Mouse (Mus musculus): Measurements from ENCODE around the gene Ugt1a2. TPM values are rescaled to one million over a fixed set of nuclear protein-coding genes. Genes with fewer than 3 reads are reported as not detected.
A peak's percentile ranks its signal among the peaks of the same experiment; 100 is the strongest.
"Not testable (repeated sequence)": the region's sequence is repeated elsewhere in the genome, so short reads cannot be mapped to it uniquely, and the experiment has no call there.

Gene Ugt1a2
- total and polyA plus RNA-seq, 2 experiments: 0.57 to 10.4 TPM

DNA sequence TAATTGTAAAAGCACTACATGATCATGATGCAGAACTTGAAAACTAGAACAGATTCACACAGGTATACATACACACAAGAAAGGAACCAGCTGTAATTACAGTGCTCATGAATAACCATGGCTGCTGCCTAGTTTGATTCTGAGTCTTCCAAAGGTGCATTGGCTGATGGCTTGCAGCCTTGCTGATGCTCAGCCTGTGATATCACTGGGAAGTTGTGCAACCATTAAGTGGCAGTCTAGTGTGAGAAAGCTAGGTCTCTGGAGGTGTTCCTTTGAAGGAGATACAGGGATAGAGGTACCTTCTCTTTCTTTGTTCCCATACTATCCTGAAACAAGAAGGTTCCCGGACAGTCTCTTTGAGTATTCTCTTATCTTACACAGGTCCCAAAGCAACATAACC lies 18.7 kb downstream of the Ugt1a2 start:
- peaks cover 8% of the 10 kb centered on the region for H3K79me2 ChIP-seq (ENCODE audit: control insufficient read depth, insufficient read depth, low read length)
- H3K9ac ChIP-seq (ENCODE audit: low read depth, low read length): no peak overlapping the region
- peak; percentile 70 for DNase-seq (ENCODE audit: extremely low read depth, low read depth, low spot score)
- H3K4me3 ChIP-seq (ENCODE audit: insufficient read depth, low read depth, low read length): no peak overlapping the region
- peaks cover 27% of the 10 kb centered on the region for H3K36me3 ChIP-seq (ENCODE audit: control insufficient read depth, insufficient read depth, low read length)
- TF ChIP-seq CTCF (IDR thresholded peaks at IDR 0.05; ENCODE audit: low read depth, low read length) (no peak), POLR2A (IDR thresholded peaks at IDR 0.05; ENCODE audit: extremely low read depth, insufficient read depth, low read length) (no peak)
- H3K27me3 ChIP-seq (ENCODE audit: control insufficient read depth, insufficient read depth, low read length): no peaks in the 10 kb centered on the region
- no peak overlapping the region for H3K27ac ChIP-seq (replicated peaks; ENCODE audit: insufficient read depth, low read depth, low read length)
- WGBS: 16% methylated on average over 1 of the region's 1 CpGs
- H3K4me1 ChIP-seq (ENCODE audit: control insufficient read depth, insufficient read depth, low read length): peaks cover 8% of the 10 kb centered on the region

DNA sequence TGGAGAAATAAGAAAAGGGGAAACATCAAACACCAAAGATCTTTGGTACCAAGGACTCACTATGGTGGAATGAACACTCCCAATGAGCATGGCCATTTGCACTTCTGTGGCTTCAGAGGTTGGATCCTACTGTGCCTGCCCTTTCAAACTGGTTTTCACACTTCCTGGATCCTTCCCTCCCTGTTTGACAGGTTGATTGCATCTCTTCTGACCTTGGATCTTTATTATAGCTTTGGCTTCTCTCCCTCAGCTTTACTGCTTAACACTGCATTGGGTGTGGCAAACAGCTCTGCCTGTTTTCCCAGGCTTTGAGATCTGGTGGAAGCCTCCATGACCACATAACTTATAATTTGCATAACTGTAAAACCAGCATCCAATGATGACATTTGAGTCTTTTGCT lies 19.9 kb downstream of the Ugt1a2 start:
- no peak for TF ChIP-seq CTCF (IDR thresholded peaks at IDR 0.05; ENCODE audit: low read depth, low read length)
- no peak for TF ChIP-seq POLR2A (IDR thresholded peaks at IDR 0.05; ENCODE audit: extremely low read depth, insufficient read depth, low read length)
- H3K4me3 ChIP-seq (ENCODE audit: insufficient read depth, low read depth, low read length): no peak overlapping the region
- no peak overlapping the region for H3K9ac ChIP-seq (ENCODE audit: low read depth, low read length)
- DNase-seq (ENCODE audit: extremely low read depth, low read depth, low spot score): peak; percentile 53
- peaks cover 22% of the 10 kb centered on the region for H3K36me3 ChIP-seq (ENCODE audit: control insufficient read depth, insufficient read depth, low read length)
- no peaks in the 10 kb centered on the region for H3K27me3 ChIP-seq (ENCODE audit: control insufficient read depth, insufficient read depth, low read length)
- peaks cover 2% of the 10 kb centered on the region; the same call in 1 of the 2 replicates for H3K4me1 ChIP-seq (ENCODE audit: control insufficient read depth, insufficient read depth, low read length)
- H3K79me2 ChIP-seq (ENCODE audit: control insufficient read depth, insufficient read depth, low read length): no peaks in the 10 kb centered on the region
- no peak overlapping the region for H3K27ac ChIP-seq (replicated peaks; ENCODE audit: insufficient read depth, low read depth, low read length)

DNA sequence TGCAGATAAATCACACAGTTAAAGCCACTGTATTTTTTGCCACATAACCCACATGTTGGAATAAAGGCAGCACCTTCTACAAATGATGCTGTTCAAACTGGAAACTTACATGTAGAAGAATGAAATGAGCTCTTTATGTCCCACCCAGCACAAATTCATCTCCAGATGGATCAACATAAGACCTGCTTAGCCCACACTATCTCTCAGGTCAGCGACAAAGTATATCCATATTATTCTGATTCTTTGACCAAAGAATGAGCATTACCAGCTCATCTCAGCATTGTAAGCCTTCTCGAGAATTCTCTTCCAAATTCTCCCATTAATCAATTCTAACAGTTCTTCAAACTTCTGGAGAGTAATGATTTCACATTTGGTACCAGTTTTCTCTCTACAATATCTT lies 21.8 kb downstream of the Ugt1a2 start:
- TF ChIP-seq POLR2A (IDR thresholded peaks at IDR 0.05; ENCODE audit: extremely low read depth, insufficient read depth, low read length) (no peak), CTCF (IDR thresholded peaks at IDR 0.05; ENCODE audit: low read depth, low read length) (no peak)
- WGBS: 52% methylated on average over 2 of the region's 2 CpGs
- H3K79me2 ChIP-seq (ENCODE audit: control insufficient read depth, insufficient read depth, low read length): no peaks in the 10 kb centered on the region
- no peaks in the 10 kb centered on the region for H3K27me3 ChIP-seq (ENCODE audit: control insufficient read depth, insufficient read depth, low read length)
- no peak overlapping the region for H3K27ac ChIP-seq (replicated peaks; ENCODE audit: insufficient read depth, low read depth, low read length)
- no peak overlapping the region for H3K9ac ChIP-seq (ENCODE audit: low read depth, low read length)
- peaks cover 2% of the 10 kb centered on the region; the same call in 1 of the 2 replicates for H3K4me1 ChIP-seq (ENCODE audit: control insufficient read depth, insufficient read depth, low read length)
- DNase-seq (ENCODE audit: extremely low read depth, low read depth, low spot score): no peak
- no peak overlapping the region for H3K4me3 ChIP-seq (ENCODE audit: insufficient read depth, low read depth, low read length)
- H3K36me3 ChIP-seq (ENCODE audit: control insufficient read depth, insufficient read depth, low read length): peaks cover 5% of the 10 kb centered on the region

DNA sequence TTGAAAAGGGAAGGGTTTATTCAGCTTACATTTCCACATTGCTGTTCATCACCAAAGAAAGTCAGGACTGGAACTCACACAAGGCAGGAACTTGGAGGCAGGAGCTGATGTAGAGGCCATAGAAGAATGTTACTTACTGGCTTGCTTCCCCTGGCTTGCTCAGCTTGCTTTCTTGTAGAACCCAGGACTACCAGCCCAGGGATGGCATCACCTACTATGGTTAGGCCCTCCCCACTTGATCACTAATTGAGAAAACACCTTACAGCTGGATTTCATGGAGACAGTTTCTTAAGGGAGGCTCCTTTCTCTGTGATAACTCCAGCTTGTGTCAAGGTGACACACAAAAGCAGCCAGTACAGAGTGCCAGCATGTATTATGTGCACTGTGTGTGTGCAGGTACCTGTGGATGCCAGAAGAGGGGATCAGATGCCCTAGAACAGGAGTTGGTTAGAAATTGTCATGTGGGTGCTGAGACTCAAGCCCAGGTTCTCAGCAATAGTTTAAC lies 22.7 kb downstream of the Ugt1a2 start:
- not testable (repeated sequence) for H3K4me1 ChIP-seq (ENCODE audit: control insufficient read depth, insufficient read depth, low read length); H3K27me3 ChIP-seq (ENCODE audit: control insufficient read depth, insufficient read depth, low read length); H3K27ac ChIP-seq (replicated peaks; ENCODE audit: insufficient read depth, low read depth, low read length); H3K36me3 ChIP-seq (ENCODE audit: control insufficient read depth, insufficient read depth, low read length); H3K79me2 ChIP-seq (ENCODE audit: control insufficient read depth, insufficient read depth, low read length); H3K9ac ChIP-seq (ENCODE audit: low read depth, low read length); DNase-seq (ENCODE audit: extremely low read depth, low read depth, low spot score); H3K4me3 ChIP-seq (ENCODE audit: insufficient read depth, low read depth, low read length)

DNA sequence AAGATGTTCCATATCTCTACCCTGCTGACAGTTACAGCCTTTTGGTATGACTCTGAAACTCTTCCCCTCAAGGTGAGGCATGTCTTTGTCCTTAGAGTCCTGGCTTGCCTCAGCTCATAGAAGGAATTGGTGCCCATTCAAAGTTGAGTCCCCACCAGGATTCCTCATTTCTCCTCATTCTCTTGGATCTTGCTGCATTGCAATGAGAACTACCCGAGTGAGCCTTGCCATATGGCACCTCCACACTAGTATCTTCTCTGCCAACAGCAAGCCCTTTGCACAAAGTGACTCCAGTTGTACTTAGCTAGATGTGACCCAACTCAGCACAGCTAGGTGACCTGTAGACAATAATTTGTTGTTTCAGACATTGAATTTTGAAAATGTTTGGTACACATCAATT lies 23.2 kb downstream of the Ugt1a2 start:
- H3K4me1 ChIP-seq (ENCODE audit: control insufficient read depth, insufficient read depth, low read length): peaks cover 2% of the 10 kb centered on the region; the same call in 1 of the 2 replicates
- peak; percentile 72 for DNase-seq (ENCODE audit: extremely low read depth, low read depth, low spot score)
- no peaks in the 10 kb centered on the region for H3K27me3 ChIP-seq (ENCODE audit: control insufficient read depth, insufficient read depth, low read length)
- no peak for TF ChIP-seq POLR2A (IDR thresholded peaks at IDR 0.05; ENCODE audit: extremely low read depth, insufficient read depth, low read length)
- no peak for TF ChIP-seq CTCF (IDR thresholded peaks at IDR 0.05; ENCODE audit: low read depth, low read length)
- H3K27ac ChIP-seq (replicated peaks; ENCODE audit: insufficient read depth, low read depth, low read length): no peak overlapping the region
- H3K9ac ChIP-seq (ENCODE audit: low read depth, low read length): no peak overlapping the region
- no peaks in the 10 kb centered on the region for H3K36me3 ChIP-seq (ENCODE audit: control insufficient read depth, insufficient read depth, low read length)
- no peak overlapping the region for H3K4me3 ChIP-seq (ENCODE audit: insufficient read depth, low read depth, low read length)
- H3K79me2 ChIP-seq (ENCODE audit: control insufficient read depth, insufficient read depth, low read length): no peaks in the 10 kb centered on the region
- WGBS: 45% methylated on average over 1 of the region's 1 CpGs

DNA sequence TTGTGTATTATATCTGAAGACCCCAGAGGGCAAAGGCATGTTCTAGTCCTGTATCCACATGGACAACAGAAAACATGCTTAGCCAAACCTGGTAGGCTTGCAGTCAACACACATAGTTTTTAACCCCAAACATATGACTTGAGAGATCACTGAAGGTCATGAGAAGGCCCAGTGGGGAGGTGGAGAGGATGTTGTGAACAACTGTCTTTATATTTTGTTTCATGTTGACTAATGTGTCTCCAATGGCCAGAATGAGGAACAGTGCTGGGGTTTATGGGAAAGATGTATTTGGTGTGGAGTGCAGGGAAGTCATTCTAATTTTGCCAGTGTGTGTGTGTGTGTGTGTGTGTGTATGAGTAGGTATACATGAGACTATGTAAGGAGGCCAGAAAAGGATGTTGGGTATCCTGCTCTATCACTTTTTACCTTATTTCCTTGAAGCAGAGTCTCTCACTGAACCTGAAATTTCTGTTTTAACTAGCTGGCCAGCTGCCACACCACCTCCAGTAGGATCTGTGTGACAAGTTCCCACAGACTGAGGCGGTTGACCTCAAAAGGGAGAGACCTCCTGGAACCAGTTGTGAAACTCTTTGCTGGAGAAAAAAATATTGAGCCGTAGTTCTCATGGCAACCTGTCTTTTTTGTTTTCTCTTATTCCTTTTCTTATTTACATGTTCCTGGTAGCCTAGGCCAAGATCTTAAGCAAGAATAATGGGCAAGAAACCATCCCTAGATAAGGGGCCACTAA lies 23.8 kb downstream of the Ugt1a2 start:
- WGBS: 19% methylated on average over 2 of the region's 2 CpGs
- Histone ChIP-seq H3K9ac (ENCODE audit: low read depth, low read length) (no peak overlapping the region), H3K79me2 (ENCODE audit: control insufficient read depth, insufficient read depth, low read length) (no peaks in the 10 kb centered on the region), H3K36me3 (ENCODE audit: control insufficient read depth, insufficient read depth, low read length) (no peaks in the 10 kb centered on the region), H3K27me3 (ENCODE audit: control insufficient read depth, insufficient read depth, low read length) (no peaks in the 10 kb centered on the region), H3K27ac (replicated peaks; ENCODE audit: insufficient read depth, low read depth, low read length) (no peak overlapping the region), H3K4me1 (ENCODE audit: control insufficient read depth, insufficient read depth, low read length) (peaks cover 2% of the 10 kb centered on the region; the same call in 1 of the 2 replicates), H3K4me3 (ENCODE audit: insufficient read depth, low read depth, low read length) (no peak overlapping the region)
- no peak for TF ChIP-seq CTCF (IDR thresholded peaks at IDR 0.05; ENCODE audit: low read depth, low read length)
- no peak for TF ChIP-seq POLR2A (IDR thresholded peaks at IDR 0.05; ENCODE audit: extremely low read depth, insufficient read depth, low read length)
- peak; percentile 100 for DNase-seq (ENCODE audit: extremely low read depth, low read depth, low spot score)

DNA sequence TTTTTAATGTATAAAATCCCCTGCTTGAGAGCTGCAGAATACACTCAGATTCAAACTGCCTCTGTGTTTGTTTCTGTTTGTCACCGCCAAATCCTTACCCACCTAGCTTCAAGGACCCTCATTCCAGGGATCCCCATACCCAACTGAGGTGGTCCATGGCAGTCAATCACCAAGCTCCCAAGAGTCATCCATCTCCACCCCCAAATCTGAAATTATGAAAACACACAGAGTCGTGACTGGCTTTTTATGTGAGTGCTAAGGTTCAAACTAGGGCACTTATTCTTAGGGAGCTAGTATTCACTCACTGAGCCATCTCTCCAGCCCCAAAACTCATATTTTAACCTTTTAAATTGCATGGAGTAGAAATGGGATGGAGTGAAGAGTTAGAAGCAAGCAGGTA lies 24.9 kb downstream of the Ugt1a2 start:
- not testable (repeated sequence) for H3K9ac ChIP-seq (ENCODE audit: low read depth, low read length); H3K4me3 ChIP-seq (ENCODE audit: insufficient read depth, low read depth, low read length); H3K36me3 ChIP-seq (ENCODE audit: control insufficient read depth, insufficient read depth, low read length); H3K79me2 ChIP-seq (ENCODE audit: control insufficient read depth, insufficient read depth, low read length); DNase-seq (ENCODE audit: extremely low read depth, low read depth, low spot score); H3K27me3 ChIP-seq (ENCODE audit: control insufficient read depth, insufficient read depth, low read length); H3K4me1 ChIP-seq (ENCODE audit: control insufficient read depth, insufficient read depth, low read length)
- WGBS: 19% methylated on average over 2 of the region's 2 CpGs
- H3K27ac ChIP-seq (replicated peaks; ENCODE audit: insufficient read depth, low read depth, low read length): peak overlapping the region; percentile 13; the same call in 1 of the 2 replicates

Data from liver, adult 2 months (tissue).